Mouse (Mus musculus) adrenal gland, postnatal 25 days (tissue): Measurements from ENCODE around the gene 6030498E09Rik. TPM values are rescaled to one million over a fixed set of nuclear protein-coding genes. Genes with fewer than 3 reads are reported as not detected.

Experiments
- DNase-seq: peaks from one replicate; pipeline ENCODE4 v3.0.0; 2021; ENCODE audit warnings: mixed read lengths
- long read RNA-seq: library from polyadenylated mRNA; stranded (forward); transcript quantifications from one replicate; pipeline ENCODE4 v2.0.0, GENCODE M21; 2021
- microRNA-seq, 2 experiments: library from miRNA; unstranded; fragments of <30 nt; microRNA quantifications; one replicate each; pipeline ENCODE4 v1.2.0; 2021
- total RNA-seq: library from RNA; stranded (reverse); gene quantifications from 2 replicates; pipeline ENCODE4 v1.2.3, GENCODE M21; 2021

6030498E09Rik gene
- not detected in 2 replicates for total RNA-seq
- long read RNA-seq, partial matches to known transcripts: 0 of 1 reads
- long read RNA-seq, other reads (novel, unspliced or antisense): 1 of 1 reads

DNA sequence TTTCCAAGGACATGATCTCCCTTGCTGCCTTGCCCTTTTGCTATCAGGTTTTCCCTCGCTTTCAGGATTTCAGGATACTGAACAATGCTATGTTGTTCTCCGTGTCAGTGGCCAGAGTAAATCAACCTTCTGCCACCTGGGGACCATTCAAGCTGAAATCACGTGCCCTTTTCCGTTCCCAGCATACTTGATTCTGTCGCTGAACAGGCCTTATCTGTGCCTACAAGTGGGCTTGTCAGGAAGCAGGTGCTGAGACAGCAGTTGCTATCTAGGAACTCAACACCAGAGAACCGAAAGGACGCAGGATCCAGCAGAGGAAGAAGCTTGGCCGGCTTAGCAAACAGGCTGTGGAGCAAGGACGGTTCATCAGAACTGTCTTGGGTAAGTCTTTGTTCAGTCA is at the start of gene 6030498E09Rik:
Gene 6030498E09Rik (plus strand): TSS at position 194 of the 400 bp plus-strand sequence.
- DNase-seq: no peak

DNA sequence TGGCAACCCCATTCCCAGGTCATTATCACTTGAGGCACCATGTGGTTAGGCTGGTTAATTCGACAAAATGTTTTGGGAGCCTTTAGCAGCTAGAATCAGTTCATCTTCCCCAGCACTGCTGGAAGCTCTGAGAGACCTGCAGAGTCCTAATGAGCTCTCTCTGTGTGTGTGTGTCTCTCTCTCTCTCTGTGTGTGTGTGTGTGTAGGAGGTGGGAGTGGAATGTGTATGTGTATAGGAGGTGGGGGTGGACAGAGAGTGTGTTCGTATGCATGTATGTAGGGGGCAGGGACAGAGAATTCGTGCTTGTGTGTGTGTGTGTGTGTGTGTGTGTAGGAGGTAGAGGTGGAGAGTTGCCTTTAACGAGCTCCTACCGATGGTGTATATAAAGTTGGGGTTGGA is 42.4 kb upstream of the 6030498E09Rik start:
- no peak for DNase-seq

DNA sequence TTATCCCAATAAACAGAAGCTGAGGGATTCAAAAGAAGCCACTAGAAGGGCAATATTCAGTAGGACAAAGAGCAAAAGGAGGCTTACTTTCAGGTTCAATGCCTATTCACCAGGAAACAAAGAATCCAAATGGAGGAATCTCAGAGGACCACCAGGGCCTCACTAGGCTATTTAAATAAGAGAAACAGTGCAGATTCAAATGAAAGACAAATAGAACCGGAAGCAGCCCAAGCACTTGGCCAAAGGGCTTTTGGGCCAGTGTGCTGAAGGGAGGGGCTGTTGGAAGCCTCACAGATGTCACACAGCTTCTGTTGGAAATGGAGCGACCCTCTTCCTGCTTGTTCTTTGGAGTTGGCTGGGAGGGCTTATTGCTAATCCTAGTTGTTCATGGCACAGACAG is 41.8 kb upstream of the 6030498E09Rik start:
- no peak for DNase-seq

DNA sequence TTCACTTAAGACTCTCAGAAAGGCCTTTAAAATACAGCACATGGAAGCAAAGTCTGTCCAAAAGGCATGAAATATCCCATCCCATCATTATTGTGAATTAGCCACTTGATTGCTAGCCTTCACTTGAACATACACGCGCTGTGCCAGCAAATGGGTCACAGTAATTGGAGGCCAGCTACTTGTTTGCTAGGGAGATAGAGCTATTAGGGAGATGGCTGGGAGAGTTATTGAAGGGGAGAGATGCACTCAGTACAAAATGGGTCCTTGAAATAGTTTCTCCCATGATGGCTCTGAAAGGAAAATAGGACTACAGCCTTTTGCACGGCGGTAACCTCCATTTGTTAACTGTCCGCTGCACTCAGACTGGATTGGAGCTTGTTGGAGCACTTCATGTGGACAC is 38.8 kb upstream of the 6030498E09Rik start:
- no peak for DNase-seq

DNA sequence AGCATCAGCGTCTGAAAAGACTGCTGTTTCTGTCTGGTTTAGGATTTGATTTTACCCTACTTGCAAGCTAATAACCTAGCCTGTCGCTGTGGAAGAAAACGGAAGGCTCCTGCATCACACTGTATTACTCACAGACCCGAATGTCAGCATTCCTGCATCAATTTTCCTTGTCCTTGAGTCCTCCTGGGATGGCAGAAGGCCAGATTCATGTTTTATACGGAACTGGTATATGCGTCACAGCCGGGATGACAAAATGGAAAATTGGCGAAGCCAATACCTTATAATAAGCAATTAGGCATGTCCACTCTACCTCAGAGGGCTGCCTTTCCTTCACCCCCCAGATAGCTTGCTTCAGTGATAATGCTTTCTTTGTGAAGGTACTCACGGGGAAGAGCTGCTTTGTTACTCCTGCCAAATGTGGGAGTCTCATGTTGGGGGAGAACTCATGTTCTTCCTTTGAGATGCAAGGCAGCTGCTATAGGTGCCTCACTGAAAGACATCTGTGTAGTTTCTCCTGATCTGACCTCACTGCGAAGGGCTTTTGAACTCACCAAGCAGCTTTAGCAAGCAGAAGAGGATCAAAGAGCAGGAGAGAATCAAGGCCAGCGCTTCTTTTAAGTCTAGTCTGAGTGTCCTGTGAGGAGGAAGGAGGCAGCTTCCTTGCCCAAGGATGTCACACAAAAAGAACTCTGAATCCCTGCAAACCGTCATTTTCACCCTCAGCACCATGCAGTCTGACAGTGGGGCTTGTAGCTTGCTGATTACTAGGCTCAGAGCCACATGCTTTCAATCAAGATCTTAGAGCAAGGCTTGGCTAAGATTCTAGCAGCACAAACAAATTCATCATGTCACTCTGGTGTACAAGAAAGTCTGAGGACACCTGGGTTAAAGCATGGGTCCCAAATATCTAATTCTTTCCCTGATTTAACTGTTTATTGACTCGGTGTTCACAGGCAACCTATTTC is 37.3 kb upstream of the 6030498E09Rik start:
- DNase-seq: peak; percentile 44

DNA sequence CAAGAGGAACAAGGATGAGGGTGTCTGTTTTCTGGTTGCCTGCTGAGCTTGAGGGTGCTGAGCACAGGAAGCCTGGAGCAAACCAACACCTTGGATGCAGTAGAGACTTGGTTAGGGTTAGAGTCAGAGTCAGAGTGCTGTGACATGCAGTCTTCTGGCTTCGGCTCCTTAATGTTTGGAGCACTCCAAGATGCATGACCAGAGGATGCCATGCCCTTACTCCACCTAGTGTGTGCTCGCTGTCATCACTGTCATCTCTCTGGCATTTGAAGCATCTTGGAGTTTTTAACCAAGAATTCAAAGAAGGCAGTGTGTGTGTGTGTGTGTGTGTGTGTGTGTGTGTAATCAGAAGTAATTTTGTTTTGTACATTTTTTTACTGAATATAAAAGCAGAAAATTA is 1.0 kb upstream of the 6030498E09Rik start:
- no peak for DNase-seq

DNA sequence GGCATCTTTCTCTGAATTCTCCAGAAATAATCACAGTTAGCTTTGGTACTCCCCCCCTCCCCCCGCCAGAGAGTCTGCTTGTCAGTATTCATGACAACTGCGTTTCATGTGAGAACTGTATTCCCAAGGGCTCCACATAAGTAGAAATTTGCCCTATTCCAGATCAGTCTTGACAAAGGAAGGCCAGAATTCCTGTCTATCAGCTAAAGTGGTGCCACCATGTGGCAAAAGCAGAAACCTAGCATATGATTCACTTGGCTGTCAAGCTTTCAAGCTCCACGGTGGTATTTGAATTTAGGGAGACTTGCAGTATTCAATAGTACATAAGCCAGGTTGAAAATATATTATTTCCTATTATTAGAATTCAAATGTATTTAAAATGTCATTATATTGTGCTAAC is 585 bp upstream of the 6030498E09Rik start:
- DNase-seq: no peak

DNA sequence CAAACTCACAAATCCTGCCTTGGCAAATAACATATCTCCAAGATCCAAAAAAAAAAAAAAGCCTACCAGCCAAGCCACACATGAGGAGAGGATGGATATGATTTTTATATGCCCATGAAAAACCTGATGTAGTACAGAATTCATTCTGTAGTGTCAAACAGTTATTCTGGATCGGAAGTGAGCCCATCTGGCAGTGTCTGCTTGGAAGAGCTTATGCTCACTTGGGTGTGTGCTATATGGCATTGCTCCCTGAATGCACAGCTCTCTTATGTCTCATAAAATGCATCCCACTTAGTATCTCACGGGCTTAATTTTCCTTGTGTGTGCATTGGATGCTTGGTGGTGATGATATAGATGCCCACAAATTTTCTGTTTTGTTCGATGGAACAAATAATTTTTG is 21.9 kb downstream of the 6030498E09Rik start:
- DNase-seq: no peak

DNA sequence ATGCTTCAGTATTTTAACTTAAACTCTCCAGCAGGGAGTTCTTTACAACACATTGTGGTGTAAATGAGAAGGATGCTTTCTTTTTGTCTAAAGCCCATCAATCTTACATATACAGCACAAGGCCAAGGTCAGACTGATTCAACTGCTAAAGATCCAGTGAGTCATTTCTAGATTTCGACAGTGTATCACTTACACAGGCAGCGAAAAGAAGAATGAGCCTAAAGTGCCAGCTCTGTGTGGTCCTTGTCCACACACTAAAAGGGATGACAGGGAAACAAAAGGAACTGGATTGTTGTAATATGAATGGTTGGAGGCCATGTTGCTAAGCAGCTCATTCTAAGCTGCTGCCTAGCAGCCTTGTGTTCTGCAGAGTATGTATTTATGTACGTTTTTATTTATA is 41.5 kb downstream of the 6030498E09Rik start:
- DNase-seq: no peak

DNA sequence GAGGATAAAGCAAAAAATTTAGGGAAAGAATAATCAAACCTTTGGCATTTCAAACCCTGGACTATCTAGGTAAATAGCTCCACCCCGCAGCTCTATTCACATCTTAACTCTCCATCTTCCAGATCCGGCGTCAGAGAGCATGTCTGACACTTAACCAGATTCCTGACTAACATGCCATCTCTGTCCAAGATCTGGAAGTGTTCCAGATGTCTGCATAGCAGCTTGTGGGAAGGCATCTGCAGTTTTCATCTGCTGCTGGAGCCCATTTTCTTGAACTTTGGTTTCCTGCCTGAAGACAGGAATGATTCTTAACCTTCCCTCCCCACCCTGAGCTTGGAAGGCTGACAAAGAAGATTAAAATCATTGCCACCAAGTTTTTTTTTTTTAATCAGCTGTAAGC is 44.4 kb downstream of the 6030498E09Rik start:
- no peak for DNase-seq

DNA sequence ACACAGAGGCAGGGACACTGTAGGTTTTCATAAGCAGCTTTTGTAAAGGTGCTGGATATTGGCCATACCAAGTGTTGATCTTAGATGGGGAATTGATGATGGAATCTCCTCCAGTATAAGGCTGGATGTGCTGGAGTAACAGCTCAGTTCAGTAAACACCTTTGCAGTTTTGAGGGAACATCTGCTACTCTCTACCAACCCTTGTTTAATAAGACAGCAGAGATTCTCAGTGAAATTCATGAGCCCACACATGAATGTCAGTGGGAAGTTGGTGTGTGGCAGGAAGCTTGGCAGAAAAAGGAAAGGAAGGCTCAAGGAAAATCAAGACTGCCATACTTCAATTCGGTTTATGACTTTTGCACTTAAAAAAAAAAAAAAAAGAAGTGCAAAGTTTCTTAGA is 186.1 kb downstream of the 6030498E09Rik start:
- no peak for DNase-seq

DNA sequence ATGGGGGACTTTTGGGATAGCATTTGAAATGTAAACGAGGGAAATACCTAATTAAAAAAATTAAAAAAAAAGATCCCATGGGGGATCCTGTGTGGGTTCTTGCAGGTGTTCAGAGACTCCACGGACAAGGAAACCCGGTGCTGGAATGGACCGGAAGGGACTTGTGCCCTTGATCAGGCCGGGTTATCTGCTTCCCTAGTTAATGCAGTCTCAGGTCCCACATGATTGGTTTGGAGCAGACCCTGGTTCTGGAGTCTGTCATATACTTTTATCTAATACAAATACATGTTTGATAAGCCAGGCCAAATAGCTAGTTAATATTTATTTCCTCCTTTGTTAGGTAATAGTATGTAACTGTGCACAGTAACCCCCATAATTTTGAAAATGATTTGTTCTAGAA is 223.8 kb downstream of the 6030498E09Rik start:
- no peak for DNase-seq

Small RNAs within 50 kb of the gene (microRNA-seq; reads per million reads assigned to microRNA genes)
- gene Gm25642: 0 reads per million in 2 experiments

Other genes with a start within 250 kb of the 6030498E09Rik start
- gene Cul4b, start 196.5 kb upstream of the 6030498E09Rik start, total RNA-seq: 38.4 and 46.1 TPM in 2 replicates
- 85.1 and 86.4 TPM in 2 replicates for gene Mcts1, start 172.1 kb upstream of the 6030498E09Rik start, total RNA-seq
- 23.9 and 25.4 TPM in 2 replicates for gene C1galt1c1, start 137.6 kb upstream of the 6030498E09Rik start, total RNA-seq